32 mouse cellular contexts compared by ENCODE assay signal in the genomic region with DNA sequence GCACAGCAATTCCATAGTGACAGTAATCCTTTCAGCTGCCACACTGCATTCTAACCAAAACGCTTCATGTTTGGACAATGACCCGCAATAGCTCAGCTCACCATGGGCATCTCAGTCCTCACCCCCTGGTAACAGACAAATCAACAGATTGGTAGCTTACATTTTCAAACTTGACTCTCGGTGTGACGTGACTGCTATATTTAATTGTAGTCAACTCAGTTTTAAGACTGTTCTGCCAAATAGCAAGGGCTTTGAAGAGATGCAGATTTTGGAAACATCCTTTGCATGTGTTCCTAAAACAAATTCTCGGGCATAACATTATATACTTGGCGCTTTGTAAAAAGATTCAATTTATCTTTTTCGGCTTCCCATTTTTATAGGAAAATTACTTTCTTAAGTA.
"Had no signal": no experiment of that assay in that cellular context is flagged by ENCODE, and none has a peak within 500 bp of the region (broad histone marks: within the 10 kb centered on the region; RNA-seq: fewer than 3 reads in every experiment).

No protein-coding gene starts in this region.

- DNase-seq: left cerebral cortex, postnatal 4 days; liver; liver, embryonic 13.5 days; liver, postnatal 0 days; lung, adult 18-20 months; lung, adult 2 months; lung, embryonic 14.5 days; lung, postnatal 10 days; lung, postnatal 14 days; lung, postnatal 36 days; lung, postnatal 4 days; midbrain, embryonic 14.5 days had no signal

- H3K4me3 ChIP-seq: limb, embryonic 10.5 days; limb, embryonic 12.5 days; limb, embryonic 13.5 days; limb, embryonic 15.5 days; liver, embryonic 12.5 days; liver, embryonic 13.5 days; liver, embryonic 15.5 days; lung, embryonic 15.5 days; megakaryocyte, embryonic 14.5 days; midbrain, embryonic 10.5 days; midbrain, embryonic 12.5 days; midbrain, embryonic 13.5 days; midbrain, embryonic 15.5 days; myocyte; neural tube, embryonic 12.5 days had no signal

- H3K4me2 ChIP-seq: limb, embryonic 12.5 days; limb, embryonic 13.5 days; limb, embryonic 15.5 days; liver, embryonic 11.5 days; liver, embryonic 12.5 days; liver, embryonic 13.5 days; liver, embryonic 15.5 days; lung, embryonic 14.5 days; lung, embryonic 15.5 days; midbrain, embryonic 11.5 days; midbrain, embryonic 12.5 days; midbrain, embryonic 13.5 days; midbrain, embryonic 15.5 days; neural tube, embryonic 12.5 days had no signal

- ATAC-seq: liver, embryonic 12.5 days; liver, postnatal 0 days; lung, postnatal 0 days; midbrain, embryonic 13.5 days; midbrain, embryonic 15.5 days; midbrain, embryonic 16.5 days had no signal

- H3K36me3 ChIP-seq: limb, embryonic 10.5 days; limb, embryonic 12.5 days; limb, embryonic 13.5 days; limb, embryonic 15.5 days; liver, embryonic 12.5 days; liver, embryonic 13.5 days; liver, embryonic 15.5 days; lung, embryonic 15.5 days; midbrain, embryonic 10.5 days; midbrain, embryonic 12.5 days; midbrain, embryonic 13.5 days; midbrain, embryonic 15.5 days; neural tube, embryonic 12.5 days had no signal

- H3K27me3 ChIP-seq: limb, embryonic 12.5 days; limb, embryonic 13.5 days; limb, embryonic 15.5 days; liver, embryonic 12.5 days; liver, embryonic 13.5 days; liver, embryonic 15.5 days; lung, embryonic 15.5 days; megakaryocyte, embryonic 14.5 days; midbrain, embryonic 12.5 days; midbrain, embryonic 13.5 days; midbrain, embryonic 15.5 days; neural tube, embryonic 12.5 days had no signal

- H3K4me1 ChIP-seq: limb, embryonic 10.5 days; limb, embryonic 12.5 days; limb, embryonic 13.5 days; limb, embryonic 15.5 days; liver, embryonic 12.5 days; liver, embryonic 13.5 days; liver, embryonic 15.5 days; lung, embryonic 15.5 days; megakaryocyte, embryonic 14.5 days; midbrain, embryonic 10.5 days; midbrain, embryonic 12.5 days; midbrain, embryonic 13.5 days; midbrain, embryonic 15.5 days; neural tube, embryonic 12.5 days had no signal

- H3K9me3 ChIP-seq: limb, embryonic 10.5 days; limb, embryonic 12.5 days; limb, embryonic 13.5 days; limb, embryonic 15.5 days; liver, embryonic 12.5 days; liver, embryonic 13.5 days; liver, embryonic 15.5 days; lung, embryonic 15.5 days; megakaryocyte, embryonic 14.5 days; midbrain, embryonic 10.5 days; midbrain, embryonic 12.5 days; midbrain, embryonic 13.5 days; midbrain, embryonic 15.5 days; neural tube, embryonic 12.5 days had no signal

- H3K9ac ChIP-seq: limb, embryonic 12.5 days; limb, embryonic 13.5 days; limb, embryonic 15.5 days; liver, embryonic 12.5 days; liver, embryonic 13.5 days; liver, embryonic 14.5 days; liver, embryonic 15.5 days; liver, postnatal 0 days; lung, embryonic 14.5 days; lung, embryonic 15.5 days; midbrain, embryonic 12.5 days; midbrain, embryonic 13.5 days; midbrain, embryonic 15.5 days; neural tube, embryonic 12.5 days had no signal

- H3K27ac ChIP-seq: limb, embryonic 10.5 days; limb, embryonic 12.5 days; limb, embryonic 13.5 days; limb, embryonic 15.5 days; liver, embryonic 12.5 days; liver, embryonic 13.5 days; liver, embryonic 14.5 days; liver, embryonic 15.5 days; lung, embryonic 15.5 days; macrophage; midbrain, embryonic 10.5 days; midbrain, embryonic 12.5 days; midbrain, embryonic 13.5 days; midbrain, embryonic 15.5 days; neural tube, embryonic 12.5 days had no signal
